8 mouse cellular contexts compared by ENCODE assay signal in genomic region chr6:86365371-86366124, GRCm38 (mm10). TPM values are rescaled to one million over a fixed set of nuclear protein-coding genes. Genes with fewer than 3 reads are reported as not detected.
DNase-seq lines count a peak whose midpoint lies in the region; ATAC-seq and TF ChIP-seq lines count a peak whose summit lies in the region.

Gene Fam136a, plus strand, starts transcription at chr6:86365646.

- TF ChIP-seq EP300 in CH12.LX (IDR thresholded peaks at IDR 0.05; ENCODE audit: low read length) = no peak

- TF ChIP-seq CTCF in CH12.LX (conservative IDR thresholded peaks at IDR 0.05 in 1 of 2, IDR thresholded peaks at IDR 0.05 in 1 of 2; ENCODE audit: low read depth in 2 of 2, low read length in 2 of 2) = peak; percentile 25 to 94; a peak in 3 of 4 replicates

- peaks cover 6% of the 10 kb centered on the region for H3K9me3 ChIP-seq in CH12.LX (replicated peaks; ENCODE audit: low read length)
- H3K9me3 ChIP-seq in forebrain, embryonic 11.5 days (ENCODE audit: control insufficient read depth, low read length) = no peaks in the 10 kb centered on the region
- H3K9me3 ChIP-seq in heart, embryonic 16.5 days (replicated peaks; ENCODE audit: control insufficient read depth, low read length) = no peaks in the 10 kb centered on the region
- H3K9me3 ChIP-seq in liver, embryonic 15.5 days (replicated peaks) = no peaks in the 10 kb centered on the region
- H3K9me3 ChIP-seq in neural tube, embryonic 12.5 days = no peaks in the 10 kb centered on the region

- peaks cover 31% of the 10 kb centered on the region for H3K27me3 ChIP-seq in CH12.LX (replicated peaks)
- no peaks in the 10 kb centered on the region for H3K27me3 ChIP-seq in forebrain, embryonic 11.5 days (ENCODE audit: control insufficient read depth, insufficient read depth, low read length)
- no peaks in the 10 kb centered on the region for H3K27me3 ChIP-seq in heart, embryonic 16.5 days (ENCODE audit: control insufficient read depth, insufficient read depth, low read length)
- no peaks in the 10 kb centered on the region for H3K27me3 ChIP-seq in liver, embryonic 15.5 days
- no peaks in the 10 kb centered on the region for H3K27me3 ChIP-seq in neural tube, embryonic 12.5 days (replicated peaks)

- ATAC-seq in forebrain, embryonic 11.5 days (replicated peaks; ENCODE audit: low FRiP score) = peak; percentile 94
- peak; percentile 94 for ATAC-seq in heart, embryonic 16.5 days (replicated peaks; ENCODE audit: extremely low read depth, insufficient read depth, low FRiP score)
- ATAC-seq in liver, embryonic 15.5 days (ENCODE audit: insufficient read depth) = peak; percentile 96
- ATAC-seq in neural tube, embryonic 12.5 days (ENCODE audit: low FRiP score, low read depth) = peak; percentile 95

- in situ Hi-C loops in CH12.LX (cut with MboI; ENCODE audit: low pct_ligation_motif_present, low pct_unique_long_range_greater_than_20kb, low sequenced_read_pairs) = loop anchor here (5.0 to 25.0 kb wide), 2 partner anchors 37 to 353 kb away; partner anchors contain the start of genes Figla and Tia1

- H3K36me3 ChIP-seq in CH12.LX (replicated peaks in 1 of 2; ENCODE audit: control insufficient read depth in 1 of 2, insufficient read depth in 1 of 2, low read length in 1 of 2) = peaks cover 9 to 25% of the 10 kb centered on the region in 2 experiments
- no peaks in the 10 kb centered on the region for H3K36me3 ChIP-seq in forebrain, embryonic 11.5 days (ENCODE audit: control insufficient read depth, insufficient read depth, low read length)
- H3K36me3 ChIP-seq in heart, embryonic 16.5 days (ENCODE audit: control insufficient read depth, insufficient read depth) = peaks cover 4% of the 10 kb centered on the region; the same call in 1 of the 2 replicates
- peaks cover 12% of the 10 kb centered on the region; the same call in 1 of the 2 replicates for H3K36me3 ChIP-seq in liver, embryonic 15.5 days (replicated peaks)
- H3K36me3 ChIP-seq in neural tube, embryonic 12.5 days = peaks cover 10% of the 10 kb centered on the region

- peak; percentile 58 for TF ChIP-seq RAD21 in CH12.LX (IDR thresholded peaks at IDR 0.05; ENCODE audit: low read depth, low read length)

- H3K9ac ChIP-seq in CH12.LX (ENCODE audit: insufficient read depth, low read depth) = peak within 1 kb of the TSS; percentile 88
- H3K9ac ChIP-seq in forebrain, embryonic 11.5 days (ENCODE audit: low read length) = peak within 1 kb of the TSS; percentile 90
- H3K9ac ChIP-seq in heart, embryonic 16.5 days (ENCODE audit: low read length) = peak within 1 kb of the TSS; percentile 92
- peak within 1 kb of the TSS; percentile 67 for H3K9ac ChIP-seq in liver, embryonic 15.5 days
- H3K9ac ChIP-seq in neural tube, embryonic 12.5 days = peak within 1 kb of the TSS; percentile 77

- dilution Hi-C loops in CH12.LX (cut with MboI; ENCODE audit: extremely low pct_ligation_motif_present, extremely low pct_unique_long_range_greater_than_20kb, low sequenced_read_pairs) = no loop called here

- H3K79me2 ChIP-seq in CH12.LX (replicated peaks; ENCODE audit: control insufficient read depth, extremely low read depth, insufficient read depth, poor library complexity, severe bottlenecking) = peaks cover 18% of the 10 kb centered on the region

- under 1% methylated on average over 72 of the region's 76 CpGs for WGBS in forebrain, embryonic 11.5 days
- WGBS in heart, embryonic 16.5 days = under 1% methylated on average over 76 of the region's 76 CpGs
- under 1% methylated on average over 76 of the region's 76 CpGs for WGBS in liver, embryonic 15.5 days (ENCODE audit: insufficient replicate concordance)
- WGBS in neural tube, embryonic 12.5 days = 1% methylated on average over 76 of the region's 76 CpGs

- H3K4me3 ChIP-seq in CH12.LX (replicated peaks in 1 of 3; ENCODE audit: low read depth in 2 of 3, low read length in 2 of 3, poor library complexity in 1 of 3) = peak within 1 kb of the TSS; percentile 54 to 92 (median 90)
- H3K4me3 ChIP-seq in forebrain, embryonic 11.5 days (ENCODE audit: low read depth, low read length) = peak within 1 kb of the TSS; percentile 66
- peak within 1 kb of the TSS; percentile 85 for H3K4me3 ChIP-seq in heart, embryonic 16.5 days (ENCODE audit: low read length)
- peak within 1 kb of the TSS; percentile 75 for H3K4me3 ChIP-seq in liver, embryonic 15.5 days (replicated peaks)
- peak within 1 kb of the TSS; percentile 66 for H3K4me3 ChIP-seq in neural tube, embryonic 12.5 days

- peak; percentile 89 for TF ChIP-seq POLR2A in CH12.LX (IDR thresholded peaks at IDR 0.05; ENCODE audit: low read depth, low read length)

- peak; percentile 96 for DNase-seq in CH12.LX (ENCODE audit: extremely low read depth)
- DNase-seq in c-Kit-positive CD71-positive TER-119-negative erythroid progenitor cells, embryonic 14.5 days (ENCODE audit: low read depth) = peak; percentile 96
- peak; percentile 100 for DNase-seq in forebrain, embryonic 11.5 days (ENCODE audit: low spot score)
- DNase-seq in kidney, postnatal 36 days = peak; percentile 96 to 98
- DNase-seq in telencephalon, adult 2 months (ENCODE audit: low read depth, low spot score) = peak; percentile 95

- H3K27ac ChIP-seq in CH12.LX (ENCODE audit: insufficient read depth, low read depth) = peak within 1 kb of the TSS; percentile 21
- H3K27ac ChIP-seq in forebrain, embryonic 11.5 days (ENCODE audit: low read depth, low read length) = no peak within 1 kb of the TSS; the same call in 1 of the 2 replicates
- H3K27ac ChIP-seq in heart, embryonic 16.5 days (ENCODE audit: low read length) = peak within 1 kb of the TSS; percentile 85
- peak within 1 kb of the TSS; percentile 76 for H3K27ac ChIP-seq in liver, embryonic 15.5 days (replicated peaks)
- no peak within 1 kb of the TSS; the same call in 1 of the 2 replicates for H3K27ac ChIP-seq in neural tube, embryonic 12.5 days

- peaks cover 3 to 20% of the 10 kb centered on the region in 2 experiments for H3K4me1 ChIP-seq in CH12.LX (ENCODE audit: control insufficient read depth in 1 of 2, insufficient read depth in 2 of 2)
- H3K4me1 ChIP-seq in forebrain, embryonic 11.5 days (replicated peaks; ENCODE audit: control insufficient read depth, insufficient read depth, low read length) = peaks cover 4% of the 10 kb centered on the region
- peaks cover 13% of the 10 kb centered on the region for H3K4me1 ChIP-seq in heart, embryonic 16.5 days (ENCODE audit: control insufficient read depth, insufficient read depth, low read length)
- peaks cover 29% of the 10 kb centered on the region for H3K4me1 ChIP-seq in liver, embryonic 15.5 days (replicated peaks)
- H3K4me1 ChIP-seq in neural tube, embryonic 12.5 days = peaks cover 11% of the 10 kb centered on the region

- H3K4me2 ChIP-seq in CH12.LX (ENCODE audit: insufficient read depth, low read depth, poor library complexity, severe bottlenecking) = peak within 1 kb of the TSS; percentile 98
- peak within 1 kb of the TSS; percentile 90 for H3K4me2 ChIP-seq in forebrain, embryonic 11.5 days (ENCODE audit: low read depth, low read length, severe bottlenecking)
- H3K4me2 ChIP-seq in heart, embryonic 16.5 days (ENCODE audit: low read depth, low read length) = peak within 1 kb of the TSS; percentile 100
- H3K4me2 ChIP-seq in liver, embryonic 15.5 days = peak within 1 kb of the TSS; percentile 89
- H3K4me2 ChIP-seq in neural tube, embryonic 12.5 days (replicated peaks) = peak within 1 kb of the TSS; percentile 89

TF ChIP-seq in CH12.LX, 34 proteins besides CTCF, POLR2A, EP300 and RAD21 (continues in another document):
- peak; percentile 51; the same call in 1 of the 2 replicates for TF ChIP-seq IRF4 (IDR thresholded peaks at IDR 0.05; ENCODE audit: low read depth, low read length)
- TF ChIP-seq MAFK (IDR thresholded peaks at IDR 0.05; ENCODE audit: insufficient replicate concordance, low read length) = no peak
- TF ChIP-seq CHD2 (IDR thresholded peaks at IDR 0.05; ENCODE audit: low read length) = peak; percentile 56; the same call in 1 of the 2 replicates
- TF ChIP-seq MXI1 (IDR thresholded peaks at IDR 0.05; ENCODE audit: low read depth, low read length) = peak; percentile 77
- no peak for TF ChIP-seq ZC3H11A (IDR thresholded peaks at IDR 0.05; ENCODE audit: low read depth, low read length)
- TF ChIP-seq MEF2A (IDR thresholded peaks at IDR 0.05; ENCODE audit: borderline replicate concordance, low read depth, low read length) = no peak
- TF ChIP-seq JUND (conservative IDR thresholded peaks at IDR 0.05; ENCODE audit: low read depth, low read length) = no peak
- no peak for TF ChIP-seq USF2 (conservative IDR thresholded peaks at IDR 0.05; ENCODE audit: low read depth, low read length)
- peak; percentile 5; the same call in 1 of the 2 replicates for TF ChIP-seq MYC (IDR thresholded peaks at IDR 0.05; ENCODE audit: low read depth, low read length)
- no peak for TF ChIP-seq CHD1 (IDR thresholded peaks at IDR 0.05; ENCODE audit: low read depth, low read length)
- 0 out of 2 replicates have a peak, but pooled peaks have one; percentile 40 for TF ChIP-seq TBP (conservative IDR thresholded peaks at IDR 0.05; ENCODE audit: low read depth, low read length)
- no peak for TF ChIP-seq PAX5 (IDR thresholded peaks at IDR 0.05; ENCODE audit: low read length)
- peak; percentile 71; the same call in 1 of the 2 replicates for TF ChIP-seq UBTF (IDR thresholded peaks at IDR 0.05; ENCODE audit: low read depth, low read length)
- no peak for TF ChIP-seq ZNF384 (IDR thresholded peaks at IDR 0.05; ENCODE audit: low read depth, low read length)
- peak; percentile 88 for TF ChIP-seq BHLHE40 (IDR thresholded peaks at IDR 0.05; ENCODE audit: low read depth, low read length)
- peak; percentile 85 for TF ChIP-seq MAZ (IDR thresholded peaks at IDR 0.05; ENCODE audit: low read depth, low read length)
- TF ChIP-seq ZMIZ1 (IDR thresholded peaks at IDR 0.05; ENCODE audit: low read depth, low read length) = no peak
- TF ChIP-seq MAX (IDR thresholded peaks at IDR 0.05; ENCODE audit: low read length) = no peak; the same call in 1 of the 2 replicates
- no peak for TF ChIP-seq RCOR1 (conservative IDR thresholded peaks at IDR 0.05; ENCODE audit: low read depth, low read length)
- TF ChIP-seq ZKSCAN1 (IDR thresholded peaks at IDR 0.05; ENCODE audit: borderline replicate concordance, low read depth, low read length) = no peak
- TF ChIP-seq USF1 (IDR thresholded peaks at IDR 0.05; ENCODE audit: low read depth, low read length) = no peak
- TF ChIP-seq NRF1 (IDR thresholded peaks at IDR 0.05; ENCODE audit: low read depth, low read length) = peak; percentile 73

RNA-seq across cellular contexts. Expression of gene Fam136a, which starts in this region (rescaled TPM):
- total RNA-seq in CH12.LX (2012; rRNA removed) (152 and 200 TPM in 2 replicates), CH12.LX (2014; rRNA removed) (339 and 378 TPM in 2 replicates)
- 160 and 179 TPM in 2 replicates for polyA plus RNA-seq in CH12.LX (2012; ENCODE audit: insufficient read length, low read depth)
- polyA plus RNA-seq in forebrain, embryonic 11.5 days (2014; fragmentation: Nextera tagmentation; extraction: Ambion mirVana) = 164 and 168 TPM in 2 replicates
- polyA plus RNA-seq in heart, embryonic 16.5 days (2015; fragmentation: Nextera tagmentation; extraction: Ambion mirVana) = 92.4 and 99.4 TPM in 2 replicates
- polyA plus RNA-seq in liver, embryonic 15.5 days (2015; fragmentation: Nextera tagmentation; extraction: Ambion mirVana) = 62.9 and 65.2 TPM in 2 replicates
- polyA plus RNA-seq in neural tube, embryonic 12.5 days (2016; fragmentation: Nextera tagmentation; extraction: Ambion mirVana) = 111 and 113 TPM in 2 replicates

Comparison
In these comparisons a context has a peak if more than half of its experiments do, and no peak if none do; other contexts are left out.
1. H3K27ac ChIP-seq: peak in CH12.LX (single experiment), heart, embryonic 16.5 days (single experiment) and liver, embryonic 15.5 days (single experiment); none in forebrain, embryonic 11.5 days (single experiment) and neural tube, embryonic 12.5 days (single experiment).
2. Peak in every context shown above with its lines, with median percentiles within 50 percentile points of each other: DNase-seq, H3K4me2 ChIP-seq, H3K4me3 ChIP-seq, H3K9ac ChIP-seq and ATAC-seq.